Comparison of ENCODE assay signal across 27 mouse cellular contexts in genomic region chr2:108090266-108090665, GRCm38 (mm10).
DNase-seq lines count a peak whose midpoint lies in the region; ATAC-seq lines count a peak whose summit lies in the region.
"Had no signal": no experiment of that assay in that cellular context is flagged by ENCODE, and none has a peak within 500 bp of the region (broad histone marks: within the 10 kb centered on the region; RNA-seq: fewer than 3 reads in every experiment).

No protein-coding gene starts in this region.

- no peak overlapping the region for H3K4me3 ChIP-seq in heart, embryonic 11.5 days (ENCODE audit: low read depth, low read length)
- no peak overlapping the region for H3K4me3 ChIP-seq in hindbrain, embryonic 11.5 days (ENCODE audit: low read depth, low read length)
- no peak overlapping the region for H3K4me3 ChIP-seq in hindbrain, embryonic 12.5 days
- H3K4me3 ChIP-seq: embryonic facial prominence, embryonic 13.5 days; forebrain, embryonic 10.5 days; forebrain, embryonic 15.5 days; heart, embryonic 10.5 days; limb, embryonic 15.5 days; liver, embryonic 13.5 days; megakaryocyte, embryonic 14.5 days had no signal

- no peak overlapping the region for H3K9ac ChIP-seq in heart, embryonic 11.5 days (ENCODE audit: low read depth, low read length)
- H3K9ac ChIP-seq in hindbrain, embryonic 11.5 days (ENCODE audit: low read depth, low read length) = no peak overlapping the region
- no peak overlapping the region for H3K9ac ChIP-seq in hindbrain, embryonic 12.5 days
- H3K9ac ChIP-seq: embryonic facial prominence, embryonic 13.5 days; forebrain, embryonic 15.5 days; limb, embryonic 15.5 days; liver, embryonic 13.5 days had no signal

- no peak overlapping the region for H3K27ac ChIP-seq in heart, embryonic 11.5 days (ENCODE audit: low read depth, low read length)
- H3K27ac ChIP-seq in hindbrain, embryonic 11.5 days (ENCODE audit: low read depth, low read length) = no peak overlapping the region
- H3K27ac ChIP-seq in hindbrain, embryonic 12.5 days = no peak overlapping the region
- H3K27ac ChIP-seq: embryonic facial prominence, embryonic 13.5 days; forebrain, embryonic 10.5 days; forebrain, embryonic 15.5 days; heart, embryonic 10.5 days; kidney, postnatal 0 days; limb, embryonic 15.5 days; liver, embryonic 13.5 days had no signal

- WGBS in heart, embryonic 11.5 days (ENCODE audit: insufficient replicate concordance) = 49% methylated on average over 4 of the region's 4 CpGs
- WGBS in hindbrain, embryonic 11.5 days = 79% methylated on average over 4 of the region's 4 CpGs
- 80% methylated on average over 4 of the region's 4 CpGs for WGBS in hindbrain, embryonic 12.5 days

- intact Hi-C loops in heart, postnatal 25 days (cut with DNase I) = no loop called here

- H3K4me2 ChIP-seq in heart, embryonic 11.5 days = no peak overlapping the region
- H3K4me2 ChIP-seq in hindbrain, embryonic 11.5 days (replicated peaks; ENCODE audit: low read depth, low read length) = no peak overlapping the region
- no peak overlapping the region for H3K4me2 ChIP-seq in hindbrain, embryonic 12.5 days (replicated peaks)
- H3K4me2 ChIP-seq: embryonic facial prominence, embryonic 13.5 days; forebrain, embryonic 15.5 days; limb, embryonic 15.5 days; liver, embryonic 13.5 days had no signal

- no peak for DNase-seq in heart, postnatal 25 days (ENCODE audit: low spot score)
- no peak for DNase-seq in hindbrain, embryonic 11.5 days (ENCODE audit: low spot score)
- DNase-seq in retina, postnatal 1 day = peak; percentile 1
- DNase-seq in retina, embryonic 14.5 days (ENCODE audit: low spot score) = no peak
- DNase-seq: adrenal gland, postnatal 14 days; cerebellum, adult 11-12 months; cerebellum, adult 9-11 months; kidney, adult 2 months; kidney, postnatal 4 days; liver, embryonic 13.5 days; lung, adult 18-20 months; lung, postnatal 4 days; thymus, adult 2 months; thymus, postnatal 36 days had no signal

- H3K9me3 ChIP-seq in heart, embryonic 11.5 days (replicated peaks; ENCODE audit: control insufficient read depth, low read length) = no peaks in the 10 kb centered on the region
- H3K9me3 ChIP-seq in hindbrain, embryonic 11.5 days (ENCODE audit: control insufficient read depth, low read length) = no peaks in the 10 kb centered on the region
- H3K9me3 ChIP-seq in hindbrain, embryonic 12.5 days (replicated peaks) = no peaks in the 10 kb centered on the region
- H3K9me3 ChIP-seq: embryonic facial prominence, embryonic 13.5 days; forebrain, embryonic 10.5 days; forebrain, embryonic 15.5 days; heart, embryonic 10.5 days; limb, embryonic 15.5 days; liver, embryonic 13.5 days had no signal

- H3K4me1 ChIP-seq in heart, embryonic 11.5 days (ENCODE audit: control insufficient read depth, insufficient read depth, low read length) = no peaks in the 10 kb centered on the region
- no peaks in the 10 kb centered on the region for H3K4me1 ChIP-seq in hindbrain, embryonic 11.5 days (replicated peaks; ENCODE audit: control insufficient read depth, insufficient read depth, low read length)
- no peaks in the 10 kb centered on the region for H3K4me1 ChIP-seq in hindbrain, embryonic 12.5 days
- H3K4me1 ChIP-seq: embryonic facial prominence, embryonic 13.5 days; forebrain, embryonic 10.5 days; forebrain, embryonic 15.5 days; heart, embryonic 10.5 days; limb, embryonic 15.5 days; liver, embryonic 13.5 days; megakaryocyte, embryonic 14.5 days had no signal

- no peaks in the 10 kb centered on the region for H3K27me3 ChIP-seq in heart, embryonic 11.5 days (ENCODE audit: control insufficient read depth, insufficient read depth, low read length)
- H3K27me3 ChIP-seq in hindbrain, embryonic 11.5 days (ENCODE audit: control insufficient read depth, insufficient read depth, low read length) = no peaks in the 10 kb centered on the region
- no peaks in the 10 kb centered on the region for H3K27me3 ChIP-seq in hindbrain, embryonic 12.5 days
- H3K27me3 ChIP-seq: embryonic facial prominence, embryonic 13.5 days; forebrain, embryonic 15.5 days; limb, embryonic 15.5 days; liver, embryonic 13.5 days; megakaryocyte, embryonic 14.5 days had no signal

- H3K36me3 ChIP-seq in heart, embryonic 11.5 days (ENCODE audit: control insufficient read depth, insufficient read depth, low read length) = no peaks in the 10 kb centered on the region
- no peaks in the 10 kb centered on the region for H3K36me3 ChIP-seq in hindbrain, embryonic 11.5 days (ENCODE audit: control insufficient read depth, insufficient read depth, low read length)
- no peaks in the 10 kb centered on the region for H3K36me3 ChIP-seq in hindbrain, embryonic 12.5 days
- H3K36me3 ChIP-seq: embryonic facial prominence, embryonic 13.5 days; forebrain, embryonic 10.5 days; forebrain, embryonic 15.5 days; heart, embryonic 10.5 days; limb, embryonic 15.5 days; liver, embryonic 13.5 days had no signal

- ATAC-seq in heart, embryonic 11.5 days (replicated peaks; ENCODE audit: insufficient number of reproducible peaks, low FRiP score, low TSS enrichment) = 0 out of 2 replicates have a peak, but pooled peaks have one; percentile 26
- 0 out of 2 replicates have a peak, but pooled peaks have one; percentile 47 for ATAC-seq in hindbrain, embryonic 11.5 days (ENCODE audit: low FRiP score)
- ATAC-seq in hindbrain, embryonic 12.5 days (ENCODE audit: low FRiP score) = no peak
- ATAC-seq in megakaryocyte-erythroid progenitor cell, adult 5-6 weeks (replicated peaks; ENCODE audit: low FRiP score, low TSS enrichment, poor library complexity, severe bottlenecking) = no peak
- ATAC-seq: CD4-positive, CD25-positive, alpha-beta regulatory T cell, adult 4 months; forebrain, embryonic 15.5 days; hindbrain, embryonic 16.5 days; lung, postnatal 0 days had no signal

Comparison
In these comparisons a context has a peak if more than half of its experiments do, and no peak if none do; other contexts are left out.
1. ATAC-seq: peak in heart, embryonic 11.5 days (single experiment) and hindbrain, embryonic 11.5 days (single experiment); none in hindbrain, embryonic 12.5 days (single experiment) and megakaryocyte-erythroid progenitor cell, adult 5-6 weeks (single experiment).